Mouse (Mus musculus) lung, postnatal 0 days (tissue): ENCODE data around the gene Rps3a1. TPM values are rescaled to one million over a fixed set of nuclear protein-coding genes. Genes with fewer than 3 reads are reported as not detected.

Experiments
- ATAC-seq: fragments of 200-750 bp; cut with Nextera tagmentation; 2 replicates; pipeline ENCODE4 v1.8.0; 2017; ENCODE audit warnings: moderate library complexity
- DNase-seq: peaks from one replicate; pipeline ENCODE4 v3.0.0-alpha.2; 2016; ENCODE audit warnings: low spot score
- H3K27ac ChIP-seq: fragments of 300-500 bp; sonication (generic); 2 replicates; pipeline ENCODE4 v1.5.1; 2014; ENCODE audit warnings: antibody characterized with exemption, mild to moderate bottlenecking, low read length, mixed read lengths
- H3K27me3 ChIP-seq: fragments of 300-500 bp; sonication (generic); replicated peaks from 2 replicates; pipeline ENCODE4 v1.6.1; 2014; ENCODE audit warnings: low read length, mixed read lengths; ENCODE audit not compliant: insufficient read depth
- H3K36me3 ChIP-seq: fragments of 300-500 bp; sonication (generic); 2 replicates; pipeline ENCODE4 v1.6.1; 2014; ENCODE audit warnings: low read length, mixed read lengths; ENCODE audit not compliant: insufficient read depth
- H3K4me1 ChIP-seq: fragments of 300-500 bp; sonication (generic); 2 replicates; pipeline ENCODE4 v1.6.1; 2014; ENCODE audit warnings: antibody characterized with exemption, low read depth, low read length, mixed read lengths; ENCODE audit not compliant: insufficient read depth
- H3K4me2 ChIP-seq: fragments of 300-500 bp; sonication (generic); replicated peaks from 2 replicates; pipeline ENCODE4 v1.6.1; 2014; ENCODE audit warnings: low read depth, mild to moderate bottlenecking, low read length, moderate library complexity, mixed read lengths
- H3K4me3 ChIP-seq: fragments of 300-500 bp; sonication (generic); 2 replicates; pipeline ENCODE4 v1.5.1; 2014; ENCODE audit warnings: low read depth, low read length
- H3K9ac ChIP-seq: fragments of 300-500 bp; sonication (generic); replicated peaks from 2 replicates; pipeline ENCODE4 v1.6.1; 2014; ENCODE audit warnings: low read depth, mild to moderate bottlenecking
- H3K9me3 ChIP-seq: fragments of 300-500 bp; sonication (generic); 2 replicates; pipeline ENCODE4 v1.6.1; 2016; ENCODE audit warnings: low read length, mixed read lengths
- CTCF ChIP-seq: IDR thresholded peaks from 2 replicates; pipeline ENCODE4 v1.5.1; 2016; ENCODE audit warnings: antibody characterized with exemption, mild to moderate bottlenecking
- EP300 ChIP-seq: IDR thresholded peaks from 2 replicates; pipeline ENCODE4 v1.6.1; 2016; ENCODE audit warnings: antibody characterized with exemption, mild to moderate bottlenecking, control low read depth
- WGBS: fragments of 180-500 bp; shearing (Covaris S2); extraction: QIAGEN DNeasy Blood & Tissue Kit; methylation state at CpG from one replicate; pipeline ENCODE4 v1.1.7; 2014; 5-methylcytosine and 5-hydroxymethylcytosine counted together
- polyA plus RNA-seq: library from polyadenylated mRNA; unstranded; fragments of >200 nt; fragmentation: Nextera tagmentation; extraction: Ambion mirVana; gene quantifications from 2 replicates; pipeline ENCODE4 v1.2.1, GENCODE M21; 2015

The Rps3a1 gene
- polyA plus RNA-seq, 1 experiment from 2014 or later = 946 TPM

DNA sequence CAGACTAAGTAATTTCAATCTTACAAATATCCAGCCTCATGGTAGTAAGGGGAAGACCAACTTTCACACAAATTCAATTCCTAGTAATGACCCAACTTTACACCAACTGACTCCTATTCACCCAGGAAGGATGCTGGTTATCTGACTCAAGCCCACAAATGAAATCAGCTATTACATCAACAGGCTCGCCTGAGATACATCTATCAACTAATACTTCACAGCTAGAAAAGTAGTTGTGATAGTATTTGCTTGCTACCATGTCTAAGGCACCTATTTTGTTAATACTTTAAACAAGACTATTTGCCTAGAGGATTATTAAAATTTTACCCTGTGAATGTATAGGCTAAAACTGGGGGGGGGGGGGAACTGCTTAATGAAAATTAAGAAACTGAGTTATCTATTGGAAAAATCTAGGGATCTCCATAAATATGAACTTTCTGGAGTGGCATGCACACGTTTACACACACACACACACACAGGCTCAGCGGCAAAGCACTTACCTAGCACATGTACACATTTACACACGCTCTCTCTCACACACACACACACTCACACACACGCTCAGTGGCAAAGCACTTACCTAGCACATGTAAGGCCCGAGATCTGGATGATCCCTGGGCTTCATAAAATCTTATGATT, 5.4 kb downstream of the Rps3a1 start:
- H3K4me1 ChIP-seq = peaks cover 3% of the 10 kb centered on the region; the same call in 1 of the 2 replicates
- no peak overlapping the region for H3K27ac ChIP-seq
- H3K36me3 ChIP-seq = peaks cover 38% of the 10 kb centered on the region
- DNase-seq (no peak), ATAC-seq (no peak)
- H3K4me3 ChIP-seq = no peak overlapping the region
- H3K9me3 ChIP-seq = no peaks in the 10 kb centered on the region
- H3K4me2 ChIP-seq = no peak overlapping the region
- H3K27me3 ChIP-seq = no peaks in the 10 kb centered on the region
- TF ChIP-seq EP300 (no peak), CTCF (no peak)
- no peak overlapping the region for H3K9ac ChIP-seq
- WGBS = 84% methylated on average over 6 of the region's 6 CpGs

GRCm38 (mm10) chr3:86135886-86136563, 6.5 kb downstream of the Rps3a1 start:
- WGBS = 82% methylated on average over 6 of the region's 6 CpGs
- Histone ChIP-seq H3K4me3 (no peak overlapping the region), H3K4me2 (no peak overlapping the region), H3K9ac (no peak overlapping the region), H3K27ac (no peak overlapping the region), H3K9me3 (no peaks in the 10 kb centered on the region), H3K36me3 (peaks cover 38% of the 10 kb centered on the region), H3K27me3 (no peaks in the 10 kb centered on the region), H3K4me1 (peaks cover 2% of the 10 kb centered on the region; the same call in 1 of the 2 replicates)
- no peak for DNase-seq
- no peak for ATAC-seq
- TF ChIP-seq CTCF (no peak), EP300 (no peak)

- 83% methylated on average over 6 of the region's 6 CpGs for WGBS
- H3K36me3 ChIP-seq = peaks cover 33% of the 10 kb centered on the region
- H3K4me1 ChIP-seq = no peaks in the 10 kb centered on the region
- no peaks in the 10 kb centered on the region for H3K27me3 ChIP-seq
- H3K4me2 ChIP-seq = no peak overlapping the region
- H3K4me3 ChIP-seq = no peak overlapping the region
- ATAC-seq = no peak
- DNase-seq = no peak
- no peak overlapping the region for H3K9ac ChIP-seq
- H3K27ac ChIP-seq = no peak overlapping the region
- no peak for TF ChIP-seq EP300
- no peak for TF ChIP-seq CTCF
- no peaks in the 10 kb centered on the region for H3K9me3 ChIP-seq
These were observed 7.4 kb downstream of the Rps3a1 start for GRCm38 (mm10) chr3:86134939-86135638.

DNA sequence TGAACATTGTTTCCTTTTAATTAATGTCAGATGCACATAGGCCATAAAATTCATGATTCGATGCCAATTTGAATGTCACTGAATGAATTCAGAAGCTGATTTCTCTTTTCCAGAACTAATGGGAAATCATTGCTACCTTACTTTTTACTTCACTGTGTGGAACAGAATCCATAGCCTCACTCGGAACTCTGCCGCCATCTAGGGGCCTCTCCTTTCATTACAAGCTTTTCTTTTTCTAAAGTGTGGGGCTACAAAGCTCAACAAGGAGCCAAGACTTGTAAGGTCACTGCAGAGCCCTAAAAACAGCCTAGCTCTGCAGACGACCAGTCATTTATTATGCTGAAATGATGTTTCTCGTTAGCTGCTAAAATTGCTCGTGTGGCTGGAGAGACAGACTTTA, 12.7 kb downstream of the Rps3a1 start:
- Histone ChIP-seq H3K27ac (no peak overlapping the region), H3K4me2 (no peak overlapping the region), H3K27me3 (no peaks in the 10 kb centered on the region), H3K4me3 (no peak overlapping the region), H3K4me1 (no peaks in the 10 kb centered on the region), H3K9me3 (no peaks in the 10 kb centered on the region), H3K9ac (no peak overlapping the region), H3K36me3 (peaks cover 9% of the 10 kb centered on the region)
- TF ChIP-seq CTCF (peak; percentile 81), EP300 (no peak)
- no peak for ATAC-seq
- DNase-seq = peak; percentile 55
- whole genome bisulfite sequencing = 15% methylated on average over 6 of the region's 6 CpGs

- H3K9ac ChIP-seq = no peak overlapping the region
- 60% methylated on average over 8 of the region's 8 CpGs for WGBS
- no peak for ATAC-seq
These were observed 19.2 kb downstream of the Rps3a1 start for GRCm38 (mm10) chr3:86123251-86123746.

GRCm38 (mm10) chr3:86122156-86122555, 20.3 kb downstream of the Rps3a1 start:
- Histone ChIP-seq H3K27ac (no peak overlapping the region), H3K4me2 (no peak overlapping the region), H3K36me3 (peaks cover 22% of the 10 kb centered on the region), H3K27me3 (no peaks in the 10 kb centered on the region), H3K9me3 (no peaks in the 10 kb centered on the region), H3K4me1 (no peaks in the 10 kb centered on the region), H3K4me3 (no peak overlapping the region), H3K9ac (no peak overlapping the region)
- no peak for ATAC-seq
- TF ChIP-seq CTCF = peak; percentile 27; the same call in 1 of the 2 replicates
- TF ChIP-seq EP300 = no peak
- DNase-seq = no peak

More at GRCm38 (mm10) chr3:86123251-86123746, 19.2 kb downstream of the Rps3a1 start:
- Histone ChIP-seq H3K4me1 (no peaks in the 10 kb centered on the region), H3K27ac (no peak overlapping the region), H3K27me3 (no peaks in the 10 kb centered on the region), H3K4me2 (no peak overlapping the region), H3K4me3 (no peak overlapping the region), H3K36me3 (peaks cover 27% of the 10 kb centered on the region), H3K9me3 (no peaks in the 10 kb centered on the region)
- TF ChIP-seq CTCF (no peak), EP300 (no peak)
- no peak for DNase-seq
